Mouse (Mus musculus) cerebellum, adult (tissue): ENCODE results near the gene Nupr1l.
"Not testable (repeated sequence)": the region's sequence is repeated elsewhere in the genome, so short reads cannot be mapped to it uniquely, and the experiment has no call there.

ENCODE experiments used
- ATAC-seq: cut with Nextera tagmentation; 2 replicates; pipeline ENCODE4 v1.9.2; 2017; ENCODE audit warnings: mild to moderate bottlenecking, moderate library complexity, mixed read lengths; ENCODE audit not compliant: insufficient number of reproducible peaks, low FRiP score, low TSS enrichment

The Nupr1l gene

GRCm38 (mm10) chr5:129914024-129914423, 5.7 kb downstream of the Nupr1l start:
- no peak for ATAC-seq

- not testable (repeated sequence) for ATAC-seq
Observed at GRCm38 (mm10) chr5:129915491-129915890, 7.2 kb downstream of the Nupr1l start.

- no peak for ATAC-seq
Observed at GRCm38 (mm10) chr5:129918065-129918651, 9.8 kb downstream of the Nupr1l start.

- ATAC-seq: no peak
Observed at GRCm38 (mm10) chr5:129918752-129919151, 10.4 kb downstream of the Nupr1l start.

- no peak for ATAC-seq
Observed at GRCm38 (mm10) chr5:129919320-129919719, 11.0 kb downstream of the Nupr1l start.

GRCm38 (mm10) chr5:129921972-129922371, 13.6 kb downstream of the Nupr1l start:
- ATAC-seq: no peak

GRCm38 (mm10) chr5:129924820-129925452, 16.6 kb downstream of the Nupr1l start:
- ATAC-seq: no peak

GRCm38 (mm10) chr5:129925933-129926332, 17.6 kb downstream of the Nupr1l start:
- ATAC-seq: no peak

GRCm38 (mm10) chr5:129929924-129930855, 21.9 kb downstream of the Nupr1l start:
- ATAC-seq: no peak

GRCm38 (mm10) chr5:129936941-129937340, 28.6 kb downstream of the Nupr1l start:
- no peak for ATAC-seq

- no peak for ATAC-seq
Observed at GRCm38 (mm10) chr5:129940281-129940680, 31.9 kb downstream of the Nupr1l start.

- no peak; the same call in 1 of the 2 replicates for ATAC-seq
Observed at GRCm38 (mm10) chr5:129940736-129941494, 32.6 kb downstream of the Nupr1l start.

- peak; percentile 92 for ATAC-seq
Observed at GRCm38 (mm10) chr5:129941495-129942045, 33.2 kb downstream of the Nupr1l start, which contains the start of gene Vkorc1l1. Gene Vkorc1l1 (plus strand): TSS chr5:129941970.

GRCm38 (mm10) chr5:129942073-129942939, 34.0 kb downstream of the Nupr1l start:
- ATAC-seq: peak; percentile 46; the same call in 1 of the 2 replicates

GRCm38 (mm10) chr5:129943402-129943801, 35.1 kb downstream of the Nupr1l start:
- no peak for ATAC-seq

GRCm38 (mm10) chr5:129947528-129948033, 39.2 kb downstream of the Nupr1l start:
- no peak for ATAC-seq

- ATAC-seq: no peak
Observed at GRCm38 (mm10) chr5:129952143-129952542, 43.8 kb downstream of the Nupr1l start.

GRCm38 (mm10) chr5:129954473-129955254, 46.3 kb downstream of the Nupr1l start:
- no peak for ATAC-seq
